Mouse (Mus musculus) inflammation-experienced regulatory T-cells, adult 6 months (primary cell): Measurements from ENCODE around the gene Isyna1. TPM values are rescaled to one million over a fixed set of nuclear protein-coding genes. Genes with fewer than 3 reads are reported as not detected.
"Not testable (repeated sequence)": the region's sequence is repeated elsewhere in the genome, so short reads cannot be mapped to it uniquely, and the experiment has no call there.

Experiments used
- ATAC-seq: one replicate; pipeline ENCODE4 v1.8.0; 2017
- polyA plus RNA-seq, 3 experiments: library from polyadenylated mRNA; unstranded; fragments of 100-300 nt; shearing (Covaris generic); gene quantifications; one replicate each; pipeline ENCODE4 v1.2.1; 2017

Gene Isyna1
- polyA plus RNA-seq, 3 experiments from 2014 or later, result 27.6 to 32.6 (median 31.7) TPM

DNA sequence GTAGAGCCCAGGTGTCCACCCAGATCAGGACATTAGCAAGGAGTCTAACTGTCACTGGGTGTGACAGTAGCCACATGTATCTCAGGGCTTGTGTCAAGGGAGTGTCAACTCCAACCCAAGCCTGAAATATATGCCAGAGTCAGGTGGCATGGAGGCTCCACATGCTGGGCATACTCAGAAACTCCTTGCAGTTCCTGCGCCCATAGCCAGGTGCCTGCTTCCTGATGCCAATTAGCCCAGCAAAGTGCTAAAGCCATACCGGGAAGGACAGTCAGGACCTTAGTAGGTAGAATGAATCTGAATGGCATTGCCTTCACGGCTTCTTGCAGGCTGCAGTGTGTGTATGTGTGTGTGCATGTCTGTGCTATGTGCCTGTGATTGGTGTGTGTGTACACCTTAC is 17.0 kb upstream of the Isyna1 start:
- no peak for ATAC-seq

DNA sequence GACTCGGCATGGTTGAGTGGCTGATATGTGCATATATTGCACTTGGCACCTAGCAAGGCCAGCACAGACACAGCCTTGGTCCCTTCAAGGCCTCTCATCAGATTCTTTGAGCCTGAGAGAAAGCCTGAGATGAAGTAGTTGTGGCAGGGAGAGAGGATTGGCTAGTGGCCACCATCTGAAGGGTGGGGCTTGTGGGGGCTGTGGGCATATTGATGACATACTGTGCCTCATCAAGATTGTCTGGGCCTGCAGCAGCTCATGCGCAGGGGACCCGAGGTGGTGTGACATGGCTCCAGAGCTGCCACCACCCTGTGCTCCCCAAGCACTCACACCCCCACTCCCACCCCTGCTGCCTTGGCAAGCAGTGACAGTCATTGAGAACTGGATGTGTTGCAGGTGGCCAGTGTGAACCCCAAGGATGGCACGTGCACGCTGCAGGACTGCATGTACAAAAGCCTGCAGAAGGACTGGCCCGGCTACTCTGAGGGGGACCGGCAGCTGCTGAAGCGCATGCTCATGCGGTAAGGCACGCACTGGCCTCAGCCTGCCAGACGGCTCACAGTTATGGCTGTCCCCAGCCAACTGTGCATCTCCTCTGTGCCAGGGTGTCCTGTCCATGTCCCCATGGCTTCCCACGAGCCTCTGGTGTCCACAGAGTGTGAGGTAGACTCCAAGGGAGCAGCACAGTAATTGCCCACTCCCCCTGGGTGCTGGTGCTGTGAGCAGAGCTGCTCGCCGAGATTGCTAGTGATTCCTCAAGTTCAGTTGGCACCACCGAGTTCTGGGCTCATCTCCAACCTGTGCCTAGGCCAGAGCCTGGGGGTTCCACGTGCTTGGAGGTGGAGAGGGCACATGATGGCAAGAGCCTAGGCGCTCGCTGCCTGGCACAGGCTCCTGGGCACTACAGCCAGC is 10.4 kb upstream of the Isyna1 start:
- ATAC-seq, result no peak

DNA sequence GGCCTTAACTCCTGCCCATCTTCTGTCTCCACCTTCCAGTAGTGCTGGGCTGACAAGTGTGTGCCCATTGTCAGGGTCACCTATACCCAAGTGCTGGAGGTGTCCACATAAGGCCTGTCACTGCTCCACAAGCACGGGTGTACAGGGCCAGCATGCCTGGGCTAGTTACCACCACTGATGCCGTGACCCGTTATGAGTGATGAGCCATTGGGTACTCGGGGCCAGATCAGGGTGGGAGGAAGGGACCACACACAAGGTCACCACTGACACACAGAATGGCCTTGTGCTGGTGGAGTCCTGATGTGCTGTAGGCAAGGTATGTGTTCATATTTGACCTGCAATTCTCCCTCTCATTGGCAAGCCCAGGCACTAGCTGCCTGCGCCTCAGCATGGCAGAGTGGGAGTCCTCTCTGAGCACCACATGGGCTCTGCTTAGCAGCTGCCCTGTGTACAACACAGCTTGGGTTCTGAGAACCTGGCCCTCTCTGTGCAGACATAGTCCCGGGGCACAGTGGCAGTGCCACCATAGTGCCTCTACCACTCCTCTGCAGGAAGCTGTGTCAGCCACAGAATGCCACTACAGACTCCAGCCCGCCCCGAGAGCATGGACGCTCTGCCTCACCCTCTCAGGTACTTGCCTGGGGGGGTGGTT is 9.4 kb upstream of the Isyna1 start:
- ATAC-seq, result no peak

DNA sequence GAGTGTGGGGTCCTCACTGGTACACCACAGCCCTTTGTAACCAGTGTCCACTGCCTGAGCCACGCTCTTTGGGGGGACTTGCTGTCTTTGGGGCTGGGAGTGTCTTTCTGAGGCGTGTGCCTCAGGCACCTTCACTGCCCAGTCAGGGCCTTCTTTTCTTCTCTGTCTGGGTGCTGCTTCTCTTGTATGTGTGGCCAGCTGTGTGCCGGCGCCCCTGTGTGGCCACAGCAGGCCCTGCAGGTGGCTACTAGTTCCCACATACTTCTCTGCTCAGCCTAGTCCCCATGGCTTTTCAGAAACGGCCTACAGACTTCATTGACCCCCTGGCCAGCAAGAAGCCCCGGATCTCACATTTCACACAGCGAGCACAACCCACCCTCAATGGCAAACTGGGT is 8.9 kb upstream of the Isyna1 start:
- ATAC-seq, result peak; percentile 63

DNA sequence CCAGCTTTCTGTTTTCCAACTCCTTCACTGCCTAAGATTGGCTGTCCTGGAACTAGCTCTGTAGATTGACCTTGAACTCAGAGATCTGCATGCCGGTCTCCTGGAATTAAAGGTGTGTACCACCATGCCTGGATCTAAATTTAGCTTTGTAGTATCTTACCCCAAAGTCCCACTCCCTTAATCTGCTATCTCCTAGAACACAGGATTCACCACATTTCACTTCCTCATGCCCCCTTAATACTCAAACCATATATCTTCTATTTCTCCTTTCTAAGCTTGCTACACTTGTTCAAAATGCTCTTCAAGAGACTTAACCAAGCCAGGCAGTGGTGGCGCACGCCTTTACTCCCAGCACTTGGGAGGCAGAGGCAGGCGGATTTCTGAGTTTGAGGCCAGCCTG is 6.2 kb upstream of the Isyna1 start:
- ATAC-seq, result not testable (repeated sequence)

DNA sequence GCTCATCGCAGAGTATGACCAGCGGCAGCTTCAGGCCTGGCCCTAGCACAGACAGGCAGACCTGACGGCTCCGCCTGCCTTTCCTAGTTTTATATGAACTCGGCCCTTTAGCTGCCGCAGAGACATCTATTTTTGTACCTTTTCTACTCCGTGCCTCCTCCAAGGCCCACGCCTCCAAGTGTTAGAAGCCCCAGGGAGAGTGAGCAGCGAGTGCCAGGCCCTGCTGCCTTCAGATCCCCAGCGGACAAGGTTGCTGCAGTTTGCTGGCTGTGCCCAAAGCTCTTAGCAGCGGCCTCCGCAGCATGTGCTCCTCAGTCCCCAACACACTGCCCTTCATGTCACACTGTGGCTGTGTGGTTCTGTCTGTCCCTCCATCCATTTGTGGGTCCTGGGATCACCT is 2.6 kb upstream of the Isyna1 start:
- ATAC-seq, result no peak

DNA sequence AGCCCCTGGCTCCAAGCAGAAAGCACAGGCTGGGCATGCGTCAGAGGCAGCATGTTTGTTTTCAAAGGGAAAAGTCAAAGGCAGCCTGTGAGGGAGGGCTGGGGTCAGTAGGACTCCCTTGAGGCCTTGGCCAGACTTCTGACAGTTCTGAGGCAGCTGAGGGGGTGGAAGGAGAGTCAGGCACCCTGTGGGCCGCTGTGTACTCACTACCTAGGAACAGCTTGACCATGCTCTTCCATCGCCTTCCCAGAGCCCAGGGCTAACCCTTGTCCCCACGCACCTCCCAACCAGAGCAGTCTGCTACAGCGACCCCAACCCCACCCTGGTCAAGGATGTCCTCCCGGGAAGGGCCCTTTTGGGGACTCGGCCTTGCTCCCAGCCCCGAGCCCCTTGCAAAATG is 1.0 kb upstream of the Isyna1 start:
- ATAC-seq, result no peak

DNA sequence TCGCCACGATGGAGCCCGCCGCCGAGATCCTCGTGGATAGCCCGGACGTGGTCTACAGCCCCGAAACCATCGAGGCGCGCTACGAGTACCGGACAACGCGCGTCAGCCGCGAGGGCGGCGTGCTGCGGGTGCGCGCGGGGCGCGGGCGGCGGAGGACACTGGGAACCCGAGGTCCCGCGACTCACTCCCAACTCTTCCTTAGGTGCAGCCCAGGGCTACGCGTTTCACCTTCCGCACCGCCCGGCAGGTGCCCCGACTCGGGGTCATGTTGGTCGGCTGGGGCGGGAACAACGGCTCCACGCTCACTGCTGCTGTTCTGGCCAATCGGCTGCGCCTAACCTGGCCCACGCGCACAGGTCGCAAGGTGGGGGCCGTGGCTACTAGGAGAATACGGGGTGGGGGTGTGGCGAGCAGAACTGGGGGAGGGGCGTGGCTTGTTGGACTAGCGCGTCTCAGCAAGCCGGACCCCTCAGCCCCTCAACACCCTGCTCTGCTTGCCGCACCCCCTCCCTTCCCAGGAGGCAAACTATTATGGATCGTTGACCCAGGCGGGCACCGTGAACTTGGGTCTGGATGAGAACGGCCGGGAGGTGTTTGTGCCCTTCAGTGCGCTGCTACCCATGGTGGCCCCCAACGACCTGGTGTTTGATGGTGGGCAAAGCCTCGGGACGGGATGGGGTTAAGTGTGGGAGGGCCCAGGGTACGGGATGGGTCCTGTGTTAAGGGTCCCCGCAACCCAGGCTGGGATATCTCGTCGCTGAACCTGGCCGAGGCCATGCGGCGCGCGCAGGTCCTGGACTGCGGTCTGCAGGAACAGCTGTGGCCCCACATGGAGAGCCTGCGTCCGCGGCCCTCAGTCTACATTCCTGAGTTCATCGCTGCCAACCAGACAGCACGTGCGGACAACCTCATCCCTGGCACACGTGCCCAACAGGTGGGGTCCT is 720 bp downstream of the Isyna1 start:
- ATAC-seq, result peak; percentile 32

DNA sequence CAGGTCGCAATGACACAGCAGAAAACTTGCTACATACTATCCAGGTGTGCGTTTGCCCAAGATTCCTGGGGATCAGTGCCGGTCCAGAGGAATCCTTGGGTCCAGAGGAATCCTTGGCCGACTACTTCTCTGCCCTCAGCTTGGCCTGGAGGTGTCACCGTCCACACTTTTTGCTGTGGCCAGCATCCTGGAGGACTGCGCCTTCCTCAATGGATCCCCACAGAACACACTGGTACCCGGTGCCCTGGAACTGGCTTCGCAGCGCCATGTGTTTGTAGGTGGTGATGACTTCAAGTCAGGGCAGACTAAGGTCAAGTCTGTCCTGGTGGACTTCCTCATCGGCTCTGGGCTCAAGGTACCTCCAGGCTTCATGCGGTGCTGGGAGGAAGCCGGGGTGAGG is 1.6 kb downstream of the Isyna1 start:
- no peak for ATAC-seq

DNA sequence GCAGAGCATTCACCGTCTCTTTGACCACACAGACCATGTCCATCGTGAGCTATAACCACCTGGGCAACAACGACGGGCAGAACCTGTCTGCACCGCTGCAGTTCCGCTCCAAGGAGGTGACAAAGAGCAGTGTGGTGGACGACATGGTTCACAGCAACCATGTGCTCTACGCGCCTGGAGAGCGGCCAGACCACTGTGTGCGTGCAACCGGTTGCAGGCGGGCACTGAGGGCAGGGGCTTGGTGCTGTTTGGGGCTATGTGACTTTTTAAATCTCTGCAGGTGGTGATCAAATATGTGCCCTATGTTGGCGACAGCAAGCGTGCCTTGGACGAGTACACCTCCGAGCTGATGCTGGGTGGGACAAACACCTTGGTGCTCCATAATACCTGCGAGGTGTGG is 2.0 kb downstream of the Isyna1 start:
- no peak for ATAC-seq

DNA sequence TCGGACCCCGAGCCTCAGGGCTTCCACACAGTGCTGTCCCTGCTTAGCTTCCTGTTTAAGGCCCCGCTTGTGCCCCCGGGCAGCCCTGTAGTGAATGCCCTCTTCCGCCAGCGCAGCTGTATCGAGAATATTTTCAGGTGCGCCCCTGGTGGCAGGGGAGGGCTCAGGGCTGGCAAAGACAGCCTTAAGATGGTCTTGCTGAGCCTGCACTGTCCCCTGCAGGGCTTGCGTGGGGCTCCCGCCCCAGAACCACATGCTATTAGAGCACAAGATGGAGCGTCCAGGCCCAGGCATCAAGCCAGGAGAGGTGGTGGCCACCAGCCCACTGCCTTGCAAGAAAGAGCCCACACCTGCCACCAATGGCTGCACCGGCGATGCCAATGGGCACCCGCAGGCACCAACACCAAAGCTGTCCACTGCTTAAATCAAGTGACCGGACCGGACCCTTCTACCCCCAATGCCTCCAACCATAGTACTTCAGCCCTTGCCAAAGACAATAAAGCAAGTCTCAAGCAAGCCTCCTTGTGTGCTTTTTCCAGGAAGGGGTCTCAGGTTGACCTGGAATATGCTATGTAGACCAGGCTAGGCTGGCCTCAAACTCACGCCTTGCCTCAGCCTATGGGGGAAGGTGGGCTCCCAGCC is 2.7 kb downstream of the Isyna1 start:
- ATAC-seq, result no peak

DNA sequence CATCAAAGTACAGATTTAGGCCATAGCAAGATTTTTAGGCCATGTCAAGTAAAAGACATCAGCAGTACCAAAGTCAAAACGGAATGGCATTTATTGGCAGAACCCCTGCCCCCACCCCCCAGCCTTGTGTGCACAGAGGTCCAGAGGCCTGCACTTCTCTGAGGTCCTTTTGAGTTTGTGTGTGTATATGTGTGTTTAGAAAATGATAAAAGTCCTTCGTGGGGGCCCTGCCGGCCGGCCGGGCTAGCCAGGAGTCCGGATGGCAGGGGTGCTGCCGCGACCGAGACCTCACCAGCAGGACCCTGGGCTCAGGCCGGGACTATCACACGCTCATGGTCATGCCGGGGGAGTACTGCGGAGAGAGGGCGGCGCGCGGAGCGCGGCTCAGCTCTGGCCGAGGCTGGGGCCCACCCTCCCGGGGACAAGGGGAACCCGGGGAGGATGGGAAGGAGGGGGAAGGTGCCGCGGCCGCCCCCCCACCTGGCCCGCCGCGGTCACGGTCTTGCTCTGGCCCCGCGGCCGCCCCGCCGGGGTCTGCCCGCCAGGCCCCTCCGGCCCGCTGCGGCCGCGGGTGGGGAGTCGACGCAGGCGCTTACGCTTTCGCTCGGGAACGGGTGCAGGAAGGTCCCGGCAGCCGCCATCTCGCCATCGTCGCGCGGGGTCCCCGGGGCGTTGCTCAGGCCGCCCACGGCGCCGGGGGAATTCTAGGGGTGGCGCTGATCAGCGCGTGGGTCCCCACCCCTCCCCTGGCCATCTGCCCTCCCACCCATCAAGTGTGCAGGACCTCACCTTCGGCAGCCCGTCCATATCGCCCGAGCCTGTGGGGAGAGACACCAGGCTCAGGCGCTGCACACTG is 3.5 kb downstream of the Isyna1 start:
- ATAC-seq, result no peak

DNA sequence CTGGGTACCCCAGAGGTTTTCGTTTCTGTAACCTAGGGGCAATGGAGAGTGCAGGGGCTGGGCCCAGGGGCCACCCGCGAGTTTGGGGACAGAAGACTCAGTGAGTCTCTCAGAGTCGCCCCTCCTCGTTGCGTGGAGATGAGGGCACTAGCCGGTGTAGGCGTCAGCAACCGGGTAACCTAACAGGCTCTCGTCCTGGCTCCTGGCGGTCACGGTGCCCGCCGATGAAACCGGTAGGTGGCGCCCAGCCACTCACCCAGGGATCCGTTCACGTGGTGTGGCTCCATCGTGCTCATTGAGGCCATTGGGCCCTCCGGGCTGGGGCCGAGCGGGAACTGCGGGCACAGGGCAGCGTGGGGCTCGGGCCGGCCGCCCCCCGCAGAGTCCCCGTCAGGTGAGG is 4.1 kb downstream of the Isyna1 start:
- ATAC-seq, result no peak

DNA sequence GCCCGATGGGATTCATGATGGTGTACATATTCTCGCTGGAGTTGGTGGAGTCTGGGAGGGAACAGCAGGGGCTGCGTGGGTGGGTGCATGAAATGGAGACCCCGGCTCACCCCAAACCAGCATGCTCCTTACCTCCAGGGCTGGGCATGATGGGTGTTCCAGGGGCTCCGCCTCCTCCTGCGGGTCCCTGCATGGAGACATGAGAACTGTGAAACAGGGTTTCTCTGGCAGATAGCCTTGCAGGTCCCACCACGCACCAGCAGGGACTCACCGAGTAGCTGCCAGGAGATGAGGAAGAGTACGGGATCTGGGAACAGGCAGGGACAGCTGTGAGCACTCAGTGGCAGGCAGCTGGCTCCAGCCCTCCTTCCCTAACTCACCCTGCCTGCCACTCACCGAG is 4.5 kb downstream of the Isyna1 start:
- ATAC-seq, result no peak

DNA sequence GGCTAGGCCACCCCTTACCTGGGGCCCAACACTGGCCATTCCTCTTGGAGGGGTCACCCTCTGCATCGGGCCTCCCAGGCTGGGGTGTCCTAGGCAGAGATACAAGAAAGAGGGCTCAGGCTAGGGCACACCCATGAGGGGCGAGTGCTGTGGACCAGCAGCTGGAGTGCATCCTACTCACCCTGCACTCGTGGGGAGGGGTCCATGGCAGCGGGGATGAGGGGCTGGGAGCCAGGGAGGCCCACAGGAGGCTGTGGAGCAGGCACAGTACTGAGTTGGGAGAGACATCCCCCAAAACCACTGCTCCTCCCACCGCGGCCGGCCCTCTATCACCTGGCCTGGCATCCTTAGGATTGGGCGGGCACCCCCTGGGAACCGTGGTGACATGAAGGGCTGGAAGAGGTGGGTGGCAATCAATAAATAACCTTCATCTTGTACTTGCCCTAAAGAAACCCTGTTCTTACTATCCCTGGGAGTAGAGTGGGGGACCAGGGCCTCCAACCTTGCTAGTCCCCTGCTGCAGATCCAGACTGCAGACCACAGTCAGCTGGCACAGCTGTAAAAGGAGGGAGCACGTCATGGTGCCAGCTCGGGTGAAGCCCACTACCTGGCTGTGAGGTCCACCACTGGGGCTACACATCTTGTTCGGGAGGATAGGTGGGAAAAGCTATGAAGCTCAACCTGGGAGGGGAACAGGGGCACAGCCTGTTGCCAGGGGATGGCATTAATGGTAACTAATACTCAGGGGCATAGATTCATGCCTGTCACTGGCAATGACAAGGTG is 5.5 kb downstream of the Isyna1 start:
- ATAC-seq, result no peak

DNA sequence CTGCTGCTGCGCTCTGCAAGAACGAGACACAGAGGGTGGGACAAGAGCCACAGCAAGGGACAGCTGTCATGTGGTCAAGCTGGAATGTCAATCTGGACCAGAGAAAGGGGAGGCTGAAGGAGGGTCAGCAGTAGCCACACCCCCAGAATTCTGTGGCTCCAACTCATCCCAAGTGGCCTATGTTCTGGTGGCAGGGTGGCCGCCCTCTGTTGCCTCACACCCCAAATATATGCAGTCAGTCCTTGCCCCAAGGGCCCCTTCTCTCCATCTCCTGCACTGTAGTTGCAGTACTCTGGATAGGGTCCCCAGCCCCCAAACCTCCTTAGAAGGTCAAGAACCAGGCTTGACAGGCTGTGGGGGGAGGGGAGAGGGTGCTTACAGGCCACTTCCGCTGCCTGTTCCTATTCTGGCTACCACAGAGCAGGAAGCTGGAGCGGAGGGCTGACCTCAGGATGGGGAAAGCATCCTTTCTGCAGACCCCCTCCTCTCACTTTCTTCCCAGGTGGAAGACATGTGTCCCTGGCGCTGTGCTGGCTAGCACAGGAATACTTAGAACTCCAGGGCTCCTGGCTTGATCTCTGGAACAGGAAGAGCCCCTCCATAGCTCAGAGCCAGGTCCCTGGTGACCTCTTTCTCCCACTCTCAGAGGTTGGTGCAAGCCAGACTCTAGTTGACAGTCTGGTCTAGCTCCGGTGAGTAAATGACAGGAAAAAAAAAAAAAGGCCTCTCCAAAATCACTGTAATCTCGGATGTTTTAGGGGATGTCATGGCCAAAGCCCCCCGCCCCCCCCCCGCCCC is 6.5 kb downstream of the Isyna1 start:
- no peak for ATAC-seq

DNA sequence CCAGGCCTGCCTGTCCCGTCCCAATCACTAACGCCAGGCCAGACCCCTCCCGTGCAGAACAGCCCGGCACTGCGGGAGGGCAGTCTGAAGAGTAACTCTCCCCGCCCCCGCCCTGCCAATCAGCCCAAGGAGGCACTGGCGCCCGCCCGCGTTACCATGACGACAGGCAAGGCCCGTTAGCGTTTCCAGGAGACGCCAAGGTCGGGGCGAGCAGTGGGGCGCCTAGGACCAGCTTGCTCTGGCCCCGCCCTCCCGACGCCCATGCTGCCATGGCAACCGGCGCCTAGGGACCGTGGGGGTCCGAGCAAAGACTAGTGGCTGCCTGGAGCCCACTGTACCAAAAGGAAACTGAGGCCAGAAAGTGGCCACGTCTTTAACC is 7.1 kb downstream of the Isyna1 start:
- ATAC-seq, result peak; percentile 72

DNA sequence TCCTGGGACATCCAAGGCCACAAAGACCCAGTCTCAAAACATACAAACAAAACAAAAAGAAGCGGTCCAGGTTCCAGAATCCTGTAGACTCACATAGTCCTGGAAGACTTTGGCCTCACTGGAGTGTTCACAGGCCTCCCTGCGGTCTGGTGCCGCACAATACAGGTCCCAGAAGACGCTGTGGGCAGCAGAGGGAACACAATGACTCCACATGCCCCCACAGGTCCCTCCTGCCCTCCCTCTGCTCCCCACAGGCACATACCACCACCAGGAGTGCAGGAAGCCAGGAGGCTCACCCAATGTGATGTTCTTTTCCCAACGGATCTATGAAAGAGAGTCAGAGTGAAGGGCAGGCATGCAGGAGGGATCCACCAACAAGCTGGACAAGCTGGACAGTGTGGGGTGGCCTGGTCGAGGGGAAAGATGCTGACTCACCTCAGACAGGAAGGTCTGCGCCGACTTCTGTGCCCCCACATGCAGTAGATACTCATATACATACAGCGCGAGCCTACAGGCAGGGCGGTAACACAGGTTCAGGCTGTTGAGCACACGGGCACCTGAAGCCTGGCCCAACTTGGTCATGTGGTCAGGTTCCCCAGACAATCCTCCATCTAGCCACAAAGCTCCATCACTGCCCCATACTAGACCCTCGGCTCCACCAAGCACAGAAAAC is 8.1 kb downstream of the Isyna1 start:
- no peak for ATAC-seq

DNA sequence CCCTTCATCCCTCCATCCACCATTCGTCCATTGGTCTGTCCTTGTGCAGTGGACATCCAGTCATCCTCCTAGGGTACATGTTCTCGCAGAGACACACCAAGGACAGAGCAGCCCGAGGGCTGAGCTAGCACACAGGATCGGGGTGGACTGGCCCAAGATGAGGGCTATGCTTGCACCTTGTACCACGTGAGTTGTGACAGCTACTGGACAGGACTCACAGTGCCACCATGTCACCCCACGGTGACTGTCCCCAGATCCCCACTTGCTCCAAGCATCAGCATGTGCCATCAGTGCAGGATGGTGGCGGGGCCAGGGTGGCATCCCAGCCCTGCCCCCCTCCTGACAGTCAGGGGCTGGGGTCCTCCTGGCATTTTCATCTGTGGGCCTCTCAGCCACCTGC is 10.4 kb downstream of the Isyna1 start:
- ATAC-seq, result no peak
